Mouse (Mus musculus): ENCODE data around the gene Rmnd5a.

Gene Rmnd5a

DNA sequence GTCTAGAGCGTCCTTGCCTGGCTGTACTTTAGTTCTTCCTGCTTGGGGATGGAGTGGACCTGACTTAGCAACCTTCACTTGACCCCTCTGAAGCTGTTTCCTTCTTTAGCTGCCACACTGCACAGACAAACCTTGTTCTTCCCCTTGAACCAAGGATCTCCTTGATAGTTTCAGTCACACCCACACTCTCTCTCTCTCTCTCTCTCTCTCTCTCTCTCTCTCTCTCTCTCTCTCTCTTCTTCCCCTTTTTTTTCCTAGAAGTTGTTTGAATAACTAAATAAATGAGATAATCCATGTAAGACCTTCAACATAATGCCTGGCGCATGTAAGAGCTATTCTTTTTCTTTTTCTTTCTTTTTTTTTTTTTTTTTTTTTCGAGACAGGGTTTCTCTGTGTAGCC lies 1.7 kb upstream of the Rmnd5a start:
- DNase-seq (ENCODE audit: extremely low spot score, low read depth, low spot score) = no peak

DNA sequence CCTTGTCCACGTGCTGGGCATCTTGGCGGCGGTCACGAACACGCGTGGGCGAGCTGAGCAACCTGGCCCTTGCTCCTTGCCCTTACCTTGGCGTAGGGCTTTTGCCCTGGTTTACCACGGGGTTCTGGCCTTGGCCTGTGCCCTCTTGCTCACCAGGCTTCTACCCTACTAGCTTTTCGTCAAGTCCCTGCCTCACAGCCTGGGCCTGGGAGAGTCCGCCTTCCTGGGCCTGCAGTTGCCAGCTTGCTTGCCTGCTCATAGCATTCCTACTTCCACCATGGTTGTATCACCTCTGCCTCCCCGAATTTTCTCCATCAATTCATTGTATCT lies 779 bp upstream of the Rmnd5a start:
- no peak for DNase-seq (ENCODE audit: extremely low spot score, low read depth, low spot score)

DNA sequence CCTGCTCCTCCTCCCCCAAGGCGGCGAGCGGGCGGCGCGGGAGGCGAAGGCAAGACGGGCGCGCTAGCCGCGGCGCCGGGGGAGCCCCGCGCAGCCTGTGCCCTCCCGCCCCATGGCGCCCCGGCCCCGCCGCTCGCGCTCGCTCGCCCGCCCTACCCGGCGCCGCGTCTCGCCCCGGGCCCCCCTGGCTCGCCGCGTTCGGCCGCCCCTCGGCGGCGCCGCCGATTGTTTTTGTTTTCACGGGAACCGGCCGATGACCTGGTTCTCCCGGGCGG lies 283 bp downstream of the Rmnd5a start:
- DNase-seq (ENCODE audit: extremely low spot score, low read depth, low spot score) = no peak

DNA sequence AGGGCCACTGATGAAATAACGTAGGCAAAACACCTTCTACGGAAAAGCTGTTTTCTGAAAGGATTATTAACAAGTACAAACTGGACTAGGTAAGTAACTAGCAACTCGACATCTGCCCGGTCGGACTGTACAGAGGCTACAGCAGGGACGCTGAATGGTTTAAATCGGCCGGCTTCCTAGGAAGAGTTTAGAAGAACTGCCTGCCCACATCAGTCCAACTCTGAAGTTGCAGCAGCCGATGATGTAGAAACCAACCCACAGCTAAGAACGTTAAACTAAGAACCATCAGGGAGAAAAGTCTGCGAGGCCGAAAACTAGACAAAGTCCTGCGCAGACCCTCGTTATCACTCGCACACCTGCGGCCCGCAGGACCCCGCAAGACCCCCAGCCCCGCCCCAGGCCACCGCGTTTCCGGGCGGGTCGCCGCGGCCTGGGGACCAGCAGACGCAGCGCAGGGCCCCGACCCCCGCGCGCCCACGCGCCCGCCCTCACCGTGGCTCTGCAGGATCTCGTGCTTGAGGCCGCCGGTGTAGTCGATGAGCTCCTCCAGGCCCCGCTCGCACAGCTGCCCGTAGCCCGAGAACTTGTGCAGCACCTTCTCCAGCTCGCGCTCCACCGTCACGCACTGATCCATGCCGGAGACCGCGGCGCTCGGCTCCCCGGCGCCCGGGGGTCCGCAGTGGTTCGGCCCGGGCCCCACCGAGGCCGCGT lies 776 bp downstream of the Rmnd5a start:
- no peak for DNase-seq (ENCODE audit: extremely low spot score, low read depth, low spot score)

DNA sequence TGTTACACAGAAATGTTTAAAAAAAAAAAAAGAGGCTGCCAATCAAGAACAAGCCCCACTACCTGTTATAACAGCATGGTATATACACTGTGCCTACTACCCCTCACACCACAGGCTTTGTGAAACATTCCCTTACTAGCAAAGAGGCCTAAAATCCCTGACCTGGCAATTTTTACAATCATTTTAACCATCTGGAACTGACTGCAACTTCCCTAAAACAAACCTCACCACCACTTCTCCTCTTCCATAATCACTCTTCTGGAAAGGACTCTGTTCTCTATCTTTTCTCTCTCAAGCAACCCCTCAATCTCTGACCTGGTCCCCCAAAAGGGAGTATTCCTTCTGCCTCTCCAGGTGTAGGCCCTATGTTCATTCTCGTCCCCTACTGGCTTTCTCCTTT lies 2.4 kb downstream of the Rmnd5a start:
- no peak for DNase-seq (ENCODE audit: extremely low spot score, low read depth, low spot score)

DNA sequence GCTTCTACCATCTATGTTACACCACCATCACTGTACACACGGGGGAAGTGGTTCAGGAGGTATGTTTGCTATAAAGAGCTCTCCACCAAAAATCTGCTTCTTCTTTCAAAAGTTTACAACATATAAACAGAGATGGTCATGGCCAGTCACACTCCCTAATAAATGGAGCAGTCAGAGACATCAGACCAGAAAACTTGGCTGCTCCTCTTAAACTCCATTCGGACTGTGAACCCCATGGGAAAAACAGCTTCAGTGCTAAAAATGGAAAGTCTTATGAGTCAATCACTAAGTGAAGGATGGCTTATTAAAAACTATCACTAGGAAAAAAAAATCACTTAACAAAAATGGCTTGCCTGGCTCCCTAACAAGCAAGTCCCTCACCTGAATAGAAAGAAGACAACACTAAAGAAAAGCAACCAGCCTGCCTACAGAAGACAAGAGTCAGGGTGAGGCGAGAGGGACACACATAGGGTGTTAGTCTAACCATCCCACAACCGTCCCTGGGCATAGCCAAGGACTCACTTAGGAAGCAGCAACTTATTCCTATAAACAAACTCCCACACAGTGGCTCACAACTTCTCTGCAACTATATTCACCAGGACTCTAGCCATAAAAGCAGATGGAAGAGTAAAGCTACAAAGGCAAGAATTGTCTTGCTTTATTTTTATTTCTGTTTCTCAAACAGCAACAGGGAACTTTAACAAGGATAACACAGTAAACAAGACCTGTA lies 12.3 kb downstream of the Rmnd5a start:
- no peak for DNase-seq (ENCODE audit: extremely low spot score, low read depth, low spot score)

DNA sequence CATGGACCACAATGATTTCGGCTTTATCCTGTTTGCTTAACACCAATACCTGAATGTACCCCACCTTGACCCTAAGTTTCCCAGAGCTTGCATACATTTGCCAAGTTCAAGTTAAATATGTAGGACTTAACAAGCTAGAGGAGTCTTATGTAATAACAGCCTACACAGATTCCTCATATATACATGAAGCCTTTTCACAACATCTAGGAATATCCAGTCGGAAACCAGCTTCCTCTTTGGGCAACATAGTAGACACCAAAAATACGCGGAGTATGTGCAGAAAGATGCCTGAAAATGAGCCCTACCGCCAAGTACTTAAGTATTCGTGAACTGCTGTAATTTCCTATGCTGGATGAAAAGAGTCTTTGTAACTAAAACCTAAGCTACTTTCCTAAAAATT lies 14.8 kb downstream of the Rmnd5a start:
- DNase-seq (ENCODE audit: extremely low spot score, low read depth, low spot score) = no peak

DNA sequence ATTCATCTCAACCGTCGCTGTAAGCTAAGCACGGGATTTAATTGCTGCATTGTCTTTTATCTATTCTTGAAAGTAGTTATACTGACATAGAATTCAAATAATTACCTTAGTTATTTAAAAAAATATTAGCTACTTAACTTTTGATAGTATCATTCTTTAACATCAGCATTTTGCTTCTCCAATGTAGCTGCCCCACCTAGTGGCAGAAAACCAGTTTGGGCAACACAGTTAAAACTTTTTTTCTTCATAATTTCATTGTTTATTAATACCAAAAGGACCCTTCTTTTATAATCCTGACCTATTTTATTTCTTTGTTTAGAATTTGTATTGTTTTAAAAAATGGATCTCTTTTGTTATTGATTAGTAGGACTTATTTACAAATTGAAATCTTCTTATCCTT lies 17.3 kb downstream of the Rmnd5a start:
- DNase-seq (ENCODE audit: extremely low spot score, low read depth, low spot score) = no peak

DNA sequence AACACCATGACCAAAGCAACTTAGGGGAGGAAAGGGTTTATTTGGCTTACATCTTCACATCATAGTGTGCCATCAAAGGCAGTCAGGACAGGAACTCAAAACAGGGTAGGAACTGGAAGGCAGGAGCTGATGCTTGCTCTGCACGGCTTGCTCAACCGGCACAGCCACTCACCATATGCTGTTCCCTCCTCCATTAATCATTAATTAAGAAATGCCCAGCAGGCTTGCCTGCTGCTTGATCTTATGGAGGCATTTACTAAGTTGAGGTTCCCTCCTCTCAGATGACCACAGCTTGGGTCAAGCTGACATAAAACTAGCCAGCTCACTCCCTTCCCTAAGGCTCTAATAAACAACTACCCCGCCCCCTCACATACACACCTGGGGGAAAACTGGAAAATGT lies 18.3 kb downstream of the Rmnd5a start:
- DNase-seq (ENCODE audit: extremely low spot score, low read depth, low spot score) = no peak

DNA sequence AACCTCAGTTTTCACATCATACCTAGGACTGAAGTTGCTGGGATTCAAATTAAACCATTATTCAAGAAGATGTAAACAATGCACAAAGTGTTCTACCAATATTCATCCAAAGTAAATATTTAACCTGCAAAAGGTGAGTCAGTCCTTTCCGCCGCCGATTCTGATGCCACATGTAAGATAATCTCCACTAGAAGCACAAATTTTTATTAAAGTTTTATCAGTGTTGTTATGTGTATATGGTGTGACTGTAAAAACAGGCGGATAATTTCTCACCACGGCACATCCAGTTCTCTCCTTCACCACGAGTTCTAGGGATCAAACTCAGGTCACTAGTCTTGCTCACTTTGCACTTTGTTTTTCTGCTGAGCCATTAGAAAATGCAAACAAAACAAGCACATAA lies 19.6 kb downstream of the Rmnd5a start:
- DNase-seq (ENCODE audit: extremely low spot score, low read depth, low spot score) = no peak

DNA sequence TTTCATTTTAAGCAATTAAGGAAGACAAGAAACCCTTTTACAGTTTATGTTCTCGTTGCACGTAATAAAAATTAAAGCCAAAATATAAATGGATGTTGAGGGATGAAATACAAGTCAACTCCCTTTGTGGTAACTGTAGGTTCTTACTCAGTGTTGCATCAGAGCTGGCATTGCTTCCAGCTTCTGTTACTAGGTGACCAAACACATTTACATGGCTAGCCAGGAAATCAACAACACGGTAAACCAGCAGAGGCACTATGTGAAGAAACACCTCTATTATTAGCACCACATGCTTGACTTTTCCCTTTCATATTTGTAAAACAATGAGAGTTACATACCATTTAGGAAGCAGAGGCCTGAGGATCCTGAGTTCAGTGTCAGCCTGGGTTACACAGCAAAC lies 21.6 kb downstream of the Rmnd5a start:
- no peak for DNase-seq (ENCODE audit: extremely low spot score, low read depth, low spot score)

DNA sequence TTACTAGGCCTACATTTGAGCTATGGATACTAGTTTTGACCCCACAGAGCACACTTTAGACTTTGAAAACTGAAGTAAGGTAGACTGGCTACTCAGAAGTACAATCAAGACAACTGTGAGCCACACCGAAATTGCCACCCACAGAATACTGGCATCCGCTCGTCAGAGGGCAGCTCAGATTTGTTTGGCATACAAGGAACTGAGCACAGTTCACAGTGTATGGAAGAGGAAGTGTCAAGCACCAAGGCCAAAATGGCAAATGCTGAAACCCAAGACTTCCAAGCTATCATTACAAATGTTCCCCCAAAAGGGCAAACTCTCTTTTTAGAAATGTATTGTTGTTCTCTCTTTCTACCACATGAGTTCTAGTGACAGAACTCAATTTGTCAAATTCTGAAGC lies 25.0 kb downstream of the Rmnd5a start:
- DNase-seq (ENCODE audit: extremely low spot score, low read depth, low spot score) = no peak

DNA sequence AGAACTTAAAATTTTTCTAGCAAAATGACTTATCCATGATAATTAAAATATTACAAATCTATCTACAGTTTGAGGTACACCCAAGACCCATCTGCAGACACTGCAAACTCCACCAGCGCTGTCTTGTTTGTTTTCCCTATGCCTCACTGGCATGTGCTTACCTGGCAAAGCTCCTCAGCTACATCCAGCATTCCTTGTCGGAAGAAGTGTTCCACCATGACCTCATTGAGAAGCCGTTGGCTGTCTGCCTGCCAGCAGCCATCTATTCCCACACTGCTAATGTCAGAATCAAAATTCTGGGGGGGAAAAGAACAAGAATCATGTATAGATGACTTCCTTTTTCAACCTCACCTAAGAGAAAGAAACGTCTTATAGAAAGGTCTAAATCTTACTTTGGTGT lies 25.8 kb downstream of the Rmnd5a start:
- no peak for DNase-seq (ENCODE audit: extremely low spot score, low read depth, low spot score)

DNA sequence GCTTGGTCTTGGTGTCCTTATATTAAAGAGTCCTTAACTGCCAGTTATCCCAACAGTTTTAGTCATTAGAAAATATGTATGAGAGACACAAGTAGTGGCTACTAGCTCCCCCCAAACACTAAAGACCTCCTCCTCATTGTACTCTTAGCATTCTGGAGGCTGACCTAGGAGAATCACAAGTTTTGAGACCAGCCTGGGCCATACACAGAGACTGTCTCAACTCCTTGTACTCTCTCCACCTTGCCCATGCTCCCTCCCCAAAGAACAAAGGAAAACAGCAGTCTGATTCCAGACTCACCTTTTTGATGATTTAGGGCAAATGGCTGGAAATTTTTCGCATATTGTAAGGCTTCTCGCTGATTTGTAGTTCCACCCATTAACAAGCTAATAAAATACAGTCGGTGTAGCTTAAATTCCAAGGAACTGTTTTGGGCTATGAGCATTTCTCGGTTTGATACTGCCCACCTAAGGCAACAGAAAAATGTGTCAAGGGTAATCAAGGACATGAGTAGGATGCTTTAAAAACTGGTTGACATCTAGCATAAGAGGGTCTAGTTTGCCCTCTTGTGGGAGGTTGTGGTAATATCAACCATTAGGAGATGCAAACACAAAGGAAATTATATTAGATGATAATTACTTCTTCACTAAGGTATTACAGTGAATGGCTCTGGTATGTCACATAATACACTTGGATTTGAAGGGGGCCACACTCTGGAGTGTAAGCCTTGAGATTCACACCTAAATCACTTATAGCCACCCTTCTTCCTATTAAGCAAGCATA lies 41.4 kb downstream of the Rmnd5a start:
- DNase-seq (ENCODE audit: extremely low spot score, low read depth, low spot score) = peak; percentile 8

DNA sequence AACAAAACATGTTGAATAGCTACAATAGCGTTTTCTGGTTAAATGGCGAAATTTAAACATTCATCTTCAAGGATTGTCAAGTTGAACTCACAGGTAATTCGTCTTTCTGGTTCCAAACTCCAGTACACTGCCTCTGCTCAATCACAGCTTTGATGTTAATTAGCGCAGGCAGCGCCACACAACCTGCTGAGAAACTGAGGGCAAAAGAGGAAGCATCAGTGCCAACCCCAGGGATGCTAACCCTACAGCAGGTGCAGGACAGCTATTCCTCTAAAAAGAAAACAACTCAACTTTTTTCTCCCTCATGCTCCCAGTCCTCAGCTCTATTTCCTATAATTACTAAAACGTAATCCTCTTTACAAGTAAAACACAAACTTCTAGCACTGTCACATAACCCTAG lies 43.7 kb downstream of the Rmnd5a start:
- DNase-seq (ENCODE audit: extremely low spot score, low read depth, low spot score) = no peak

DNA sequence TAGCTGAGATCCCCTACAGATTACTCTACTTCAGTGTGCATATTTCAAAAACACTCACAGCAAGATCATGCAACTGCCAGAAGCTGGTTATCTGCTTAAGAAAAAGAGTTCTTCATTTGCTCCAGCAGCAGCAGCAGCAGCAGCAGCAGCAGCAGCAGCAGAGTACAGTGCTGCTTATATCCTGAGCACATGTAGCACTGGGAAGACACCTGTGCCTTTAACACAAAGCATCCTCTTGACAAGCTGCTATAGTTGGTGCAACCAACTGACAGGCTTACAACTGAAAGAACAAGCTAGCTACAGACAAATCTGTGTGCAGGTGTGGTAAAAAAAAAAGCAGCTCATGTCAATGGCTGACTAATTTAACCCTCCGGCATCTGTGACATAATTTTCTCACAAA lies 44.4 kb downstream of the Rmnd5a start:
- no peak for DNase-seq (ENCODE audit: extremely low spot score, low read depth, low spot score)

DNA sequence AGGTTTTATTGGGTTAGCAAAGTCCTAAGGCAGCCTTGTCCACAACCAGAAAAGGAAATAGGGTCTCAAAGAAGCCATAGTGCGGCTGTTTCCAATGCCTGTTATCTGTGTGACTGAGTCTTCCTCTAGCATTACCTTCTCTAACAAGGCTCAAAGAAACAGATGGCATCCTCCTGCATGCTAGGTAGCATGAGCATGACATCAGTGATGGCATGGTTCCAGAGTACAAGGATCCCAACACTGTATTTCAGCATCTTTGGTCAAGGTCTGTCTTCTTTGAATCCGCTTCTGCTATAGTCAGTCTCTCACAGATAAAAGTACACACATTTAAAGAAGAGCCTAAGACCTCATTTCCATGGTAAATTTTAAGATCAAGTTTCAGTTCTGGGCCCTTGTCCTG lies 49.9 kb downstream of the Rmnd5a start:
- DNase-seq (ENCODE audit: extremely low spot score, low read depth, low spot score) = no peak

DNA sequence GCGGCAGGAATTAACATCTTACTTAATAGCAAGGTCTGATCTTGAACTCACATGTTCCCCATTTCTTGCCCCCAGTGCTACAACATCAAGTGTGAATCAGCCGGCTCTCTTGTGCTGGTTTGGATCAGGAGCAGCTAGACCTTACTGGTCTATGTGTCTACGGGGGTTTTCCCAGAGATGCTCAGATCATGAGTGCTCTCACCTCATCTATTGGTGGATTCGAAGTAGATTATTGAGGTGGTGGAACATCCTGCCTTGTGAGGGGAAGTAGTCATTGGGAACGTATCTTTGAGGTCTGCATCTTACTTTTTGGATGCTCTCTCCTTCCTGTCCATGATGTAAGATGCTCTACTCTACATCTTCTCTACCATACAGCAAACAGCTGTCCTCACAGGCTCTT lies 58.8 kb downstream of the Rmnd5a start:
- DNase-seq (ENCODE audit: extremely low spot score, low read depth, low spot score) = no peak

DNA sequence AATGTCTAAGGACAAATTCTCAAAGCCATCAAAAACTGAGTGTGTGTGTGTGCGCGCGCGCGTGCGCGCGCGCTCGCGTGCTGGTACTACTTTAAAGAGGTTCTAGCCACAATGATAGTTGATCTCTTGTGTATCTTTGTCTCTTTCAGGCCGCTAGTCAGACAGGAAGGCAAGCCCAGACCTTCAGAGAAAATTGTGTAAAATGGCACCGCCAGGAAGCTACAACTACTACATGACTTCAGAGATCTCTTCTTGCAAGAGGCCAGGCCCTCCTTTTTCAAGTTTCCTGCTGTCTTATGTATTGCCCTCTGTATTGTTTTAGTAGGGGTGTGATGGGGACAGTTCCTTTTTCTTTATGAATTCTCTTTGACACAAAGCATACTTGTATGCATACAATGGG lies 63.7 kb downstream of the Rmnd5a start:
- no peak for DNase-seq (ENCODE audit: extremely low spot score, low read depth, low spot score)

DNA sequence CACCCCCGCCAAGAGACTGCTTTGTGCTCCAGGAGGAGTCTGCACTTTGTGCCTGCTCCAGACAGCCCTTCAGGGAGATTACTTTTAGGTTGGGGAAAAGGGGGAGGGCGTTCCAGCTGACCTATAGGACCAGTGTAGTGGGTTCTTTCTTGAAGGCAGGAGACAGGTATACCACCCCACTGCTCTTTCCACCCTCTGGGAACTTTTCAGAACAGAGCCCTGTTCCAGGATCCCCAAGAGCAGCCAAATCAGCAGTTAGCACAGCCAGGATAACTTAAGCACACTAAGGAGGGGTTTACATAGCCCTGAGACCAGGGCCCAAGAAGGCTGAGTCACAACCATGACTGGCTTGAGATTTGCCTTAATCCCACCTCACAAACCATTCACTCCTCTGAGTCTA lies 65.5 kb downstream of the Rmnd5a start:
- no peak for DNase-seq (ENCODE audit: extremely low spot score, low read depth, low spot score)

DNA sequence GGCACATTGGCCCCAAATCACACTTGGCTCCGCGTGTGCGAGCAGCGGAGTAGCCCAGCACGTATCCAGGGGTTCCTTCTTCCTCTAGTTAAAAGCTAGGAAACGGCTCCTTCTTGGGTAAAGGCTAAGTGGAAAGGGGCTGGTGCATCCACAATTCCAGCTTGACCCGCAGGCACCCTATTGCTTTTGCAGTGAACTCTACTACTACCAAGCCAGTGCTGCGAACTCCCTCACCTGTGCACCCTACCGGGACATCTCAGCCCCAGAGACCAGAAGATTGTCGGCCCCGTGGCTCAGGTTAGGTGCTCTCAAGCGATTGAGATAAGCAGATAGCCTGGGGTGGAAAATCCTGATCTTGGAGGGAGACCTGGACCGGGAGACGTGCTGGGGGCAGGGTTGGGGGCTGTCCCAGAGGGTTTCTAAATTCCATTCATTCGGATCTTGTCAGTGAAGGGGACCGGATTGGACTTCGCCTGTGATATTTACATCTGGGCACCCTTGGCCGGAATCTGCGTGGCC lies 66.1 kb downstream of the Rmnd5a start:
- DNase-seq (ENCODE audit: extremely low spot score, low read depth, low spot score) = no peak

DNA sequence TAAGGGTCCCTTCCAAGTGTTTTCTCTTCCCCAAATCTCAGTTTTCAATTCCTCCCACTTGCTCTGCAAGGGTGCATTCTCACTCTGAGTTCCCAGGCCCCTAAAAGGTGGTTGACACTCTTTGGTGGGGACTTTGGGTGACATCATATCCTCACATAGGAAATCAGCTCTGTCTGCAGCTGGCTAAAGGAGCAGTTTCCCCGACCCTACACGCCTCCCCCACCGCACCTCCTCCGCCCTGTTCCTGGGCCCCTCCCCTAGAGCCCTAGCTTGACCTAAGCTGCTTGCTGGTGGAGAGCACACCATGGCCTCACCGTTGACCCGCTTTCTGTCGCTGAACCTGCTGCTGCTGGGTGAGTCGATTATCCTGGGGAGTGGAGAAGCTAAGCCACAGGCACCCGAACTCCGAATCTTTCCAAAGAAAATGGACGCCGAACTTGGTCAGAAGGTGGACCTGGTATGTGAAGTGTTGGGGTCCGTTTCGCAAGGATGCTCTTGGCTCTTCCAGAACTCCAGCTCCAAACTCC lies 67.1 kb downstream of the Rmnd5a start, which contains the start of gene Cd8a:
Gene Cd8a, plus strand, starts transcription at position 179 of the 527 bp plus-strand sequence.
- no peak for DNase-seq (ENCODE audit: extremely low spot score, low read depth, low spot score)
